Mouse (Mus musculus): ENCODE measurements at regions not wholly inside any gene's neighbourhood (a gene's known extent, or its start where the extent isn't known, plus 50 kb on each side); places are given as distances from the start of the nearest gene placed in this dataset.

- 72% methylated on average over 2 of the region's 2 CpGs for WGBS
- no peak for TF ChIP-seq CTCF (IDR thresholded peaks at IDR 0.05; ENCODE audit: insufficient read depth, low read depth, low read length)
- TF ChIP-seq POLR2A (IDR thresholded peaks at IDR 0.05; ENCODE audit: insufficient read depth, low read depth, low read length), result no peak
- no peak overlapping the region for H3K27ac ChIP-seq (ENCODE audit: insufficient read depth, low read depth, low read length)
- H3K4me1 ChIP-seq (ENCODE audit: control insufficient read depth, insufficient read depth, low read length), result no peaks in the 10 kb centered on the region
- no peak overlapping the region for H3K4me3 ChIP-seq (ENCODE audit: insufficient read depth, low read depth, low read length)
These were observed 154.8 kb upstream of the Ccdc54 start for GRCm38 (mm10) chr16:50745723-50746122.

GRCm38 (mm10) chr16:50737396-50737843, 146.5 kb upstream of the Ccdc54 start:
- no peak overlapping the region for H3K27ac ChIP-seq (ENCODE audit: insufficient read depth, low read depth, low read length)
- H3K4me1 ChIP-seq (ENCODE audit: control insufficient read depth, insufficient read depth, low read length), result peaks cover 3% of the 10 kb centered on the region; the same call in 1 of the 2 replicates
- TF ChIP-seq POLR2A (IDR thresholded peaks at IDR 0.05; ENCODE audit: insufficient read depth, low read depth, low read length) (no peak), CTCF (IDR thresholded peaks at IDR 0.05; ENCODE audit: insufficient read depth, low read depth, low read length) (no peak)
- 35% methylated on average over 10 of the region's 10 CpGs for WGBS
- H3K4me3 ChIP-seq (ENCODE audit: insufficient read depth, low read depth, low read length), result 0 out of 2 replicates have a peak overlapping the region, but pooled peaks have one; percentile 4

GRCm38 (mm10) chr16:50736151-50737047, 145.4 kb upstream of the Ccdc54 start:
- TF ChIP-seq CTCF (IDR thresholded peaks at IDR 0.05; ENCODE audit: insufficient read depth, low read depth, low read length) (peak; percentile 92), POLR2A (IDR thresholded peaks at IDR 0.05; ENCODE audit: insufficient read depth, low read depth, low read length) (no peak)
- Histone ChIP-seq H3K4me1 (ENCODE audit: control insufficient read depth, insufficient read depth, low read length) (peaks cover 6% of the 10 kb centered on the region), H3K27ac (ENCODE audit: insufficient read depth, low read depth, low read length) (no peak overlapping the region), H3K4me3 (ENCODE audit: insufficient read depth, low read depth, low read length) (peak overlapping the region; percentile 30)
- WGBS, result 6% methylated on average over 21 of the region's 21 CpGs

- Histone ChIP-seq H3K4me1 (ENCODE audit: control insufficient read depth, insufficient read depth, low read length) (peaks cover 6% of the 10 kb centered on the region), H3K27ac (ENCODE audit: insufficient read depth, low read depth, low read length) (no peak overlapping the region), H3K4me3 (ENCODE audit: insufficient read depth, low read depth, low read length) (no peak overlapping the region)
- WGBS, result 97% methylated on average over 3 of the region's 3 CpGs
- TF ChIP-seq POLR2A (IDR thresholded peaks at IDR 0.05; ENCODE audit: insufficient read depth, low read depth, low read length), result no peak
- no peak for TF ChIP-seq CTCF (IDR thresholded peaks at IDR 0.05; ENCODE audit: insufficient read depth, low read depth, low read length)
These were observed 142.4 kb upstream of the Ccdc54 start for GRCm38 (mm10) chr16:50733359-50733758.

- Histone ChIP-seq H3K27ac (ENCODE audit: insufficient read depth, low read depth, low read length) (no peak overlapping the region), H3K4me3 (ENCODE audit: insufficient read depth, low read depth, low read length) (peak overlapping the region; percentile 58), H3K4me1 (ENCODE audit: control insufficient read depth, insufficient read depth, low read length) (peaks cover 6% of the 10 kb centered on the region)
- TF ChIP-seq CTCF (IDR thresholded peaks at IDR 0.05; ENCODE audit: insufficient read depth, low read depth, low read length) (no peak), POLR2A (IDR thresholded peaks at IDR 0.05; ENCODE audit: insufficient read depth, low read depth, low read length) (peak; percentile 61)
- under 1% methylated on average over 58 of the region's 58 CpGs for WGBS
These were observed 141.4 kb upstream of the Ccdc54 start for GRCm38 (mm10) chr16:50732082-50733006.

GRCm38 (mm10) chr16:50729341-50729740, 138.4 kb upstream of the Ccdc54 start:
- TF ChIP-seq CTCF (IDR thresholded peaks at IDR 0.05; ENCODE audit: insufficient read depth, low read depth, low read length), result no peak
- 79% methylated on average over 5 of the region's 5 CpGs for WGBS
- no peak overlapping the region for H3K27ac ChIP-seq (ENCODE audit: insufficient read depth, low read depth, low read length)
- no peak overlapping the region for H3K4me3 ChIP-seq (ENCODE audit: insufficient read depth, low read depth, low read length)
- peaks cover 4% of the 10 kb centered on the region for H3K4me1 ChIP-seq (ENCODE audit: control insufficient read depth, insufficient read depth, low read length)

GRCm38 (mm10) chr16:50723144-50723543, 132.2 kb upstream of the Ccdc54 start:
- no peak for TF ChIP-seq CTCF (IDR thresholded peaks at IDR 0.05; ENCODE audit: insufficient read depth, low read depth, low read length)
- TF ChIP-seq POLR2A (IDR thresholded peaks at IDR 0.05; ENCODE audit: insufficient read depth, low read depth, low read length), result no peak
- WGBS, result 85% methylated on average over 6 of the region's 6 CpGs
- H3K4me3 ChIP-seq (ENCODE audit: insufficient read depth, low read depth, low read length), result no peak overlapping the region

GRCm38 (mm10) chr16:50717306-50718017, 126.5 kb upstream of the Ccdc54 start:
- Histone ChIP-seq H3K4me1 (ENCODE audit: control insufficient read depth, insufficient read depth, low read length) (no peaks in the 10 kb centered on the region), H3K4me3 (ENCODE audit: insufficient read depth, low read depth, low read length) (no peak overlapping the region), H3K27ac (ENCODE audit: insufficient read depth, low read depth, low read length) (no peak overlapping the region)
- TF ChIP-seq CTCF (IDR thresholded peaks at IDR 0.05; ENCODE audit: insufficient read depth, low read depth, low read length), result no peak
- TF ChIP-seq POLR2A (IDR thresholded peaks at IDR 0.05; ENCODE audit: insufficient read depth, low read depth, low read length), result no peak
- 18% methylated on average over 10 of the region's 10 CpGs for WGBS

More at GRCm38 (mm10) chr16:50723144-50723543, 132.2 kb upstream of the Ccdc54 start:
- H3K27ac ChIP-seq (ENCODE audit: insufficient read depth, low read depth, low read length), result no peak overlapping the region
- H3K4me1 ChIP-seq (ENCODE audit: control insufficient read depth, insufficient read depth, low read length), result no peaks in the 10 kb centered on the region

All from olfactory bulb, adult 2 months (tissue).